Mouse (Mus musculus) kidney, adult 2 months (tissue): ENCODE measurements at regions not wholly inside any gene's neighbourhood (a gene's known extent, or its start where the extent isn't known, plus 50 kb on each side); places are given as distances from the start of the nearest gene placed in this dataset.

ENCODE experiments used
- DNase-seq: peaks from one replicate; pipeline ENCODE4 v3.0.0; 2021
- H3K27ac ChIP-seq: fragments of 200-500 bp; 2 replicates; pipeline ENCODE4 v1.5.1; 2012; ENCODE audit warnings: low read depth, low read length, control low read depth, inconsistent platforms; ENCODE audit not compliant: insufficient read depth
- H3K27me3 ChIP-seq: fragments of 200-500 bp; replicated peaks from 2 replicates; pipeline ENCODE4 v1.6.1; 2012; ENCODE audit warnings: mild to moderate bottlenecking, moderate library complexity, low read length, inconsistent platforms; ENCODE audit not compliant: control insufficient read depth, insufficient read depth
- H3K36me3 ChIP-seq: fragments of 200-500 bp; 2 replicates; pipeline ENCODE4 v1.6.1; 2012; ENCODE audit warnings: mild to moderate bottlenecking, moderate library complexity, low read length, inconsistent platforms; ENCODE audit not compliant: control insufficient read depth, insufficient read depth
- H3K4me1 ChIP-seq: fragments of 200-500 bp; 2 replicates; pipeline ENCODE4 v1.6.1; 2011; ENCODE audit warnings: low read length; ENCODE audit not compliant: control insufficient read depth, insufficient read depth
- H3K4me3 ChIP-seq: fragments of 200-500 bp; 2 replicates; pipeline ENCODE4 v1.5.1; 2011; ENCODE audit warnings: mild to moderate bottlenecking, low read depth, low read length, control low read depth; ENCODE audit not compliant: insufficient read depth
- CTCF ChIP-seq: fragments of 200-500 bp; conservative IDR thresholded peaks from 2 replicates; pipeline ENCODE4 v1.5.1; 2011; ENCODE audit warnings: low read depth, mild to moderate bottlenecking, control low read depth, low read length, moderate library complexity, mixed read lengths; ENCODE audit not compliant: insufficient read depth, insufficient read length
- POLR2A ChIP-seq: fragments of 200-500 bp; IDR thresholded peaks from one replicate; pipeline ENCODE4 v1.6.1; 2011; ENCODE audit warnings: low read depth, low read length, control low read depth
- WGBS: fragments of 180-500 bp; shearing (Covaris S2); methylation state at CpG from one replicate; pipeline ENCODE4 v1.1.7; 2018; 5-methylcytosine and 5-hydroxymethylcytosine counted together

DNA sequence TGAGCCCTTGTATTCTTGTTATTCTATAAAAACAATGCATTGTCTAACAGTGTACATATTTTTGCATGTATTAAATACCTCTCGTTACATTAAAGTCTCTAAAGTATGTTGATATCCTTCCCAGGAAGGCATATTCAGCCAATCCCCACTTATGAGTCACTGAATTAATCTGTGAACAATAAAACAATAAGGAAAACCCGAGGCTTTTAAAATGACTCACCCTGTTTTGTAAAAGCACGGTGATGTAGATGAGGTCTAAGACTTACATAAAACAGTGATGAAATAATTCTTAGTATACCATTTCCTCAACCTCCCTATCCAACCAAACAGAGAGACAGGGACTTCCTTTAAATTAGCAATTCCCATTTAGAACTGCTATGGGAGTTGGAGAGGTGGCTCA is 95.8 kb downstream of the Asb7 start:
- no peak overlapping the region for H3K27ac ChIP-seq
- no peaks in the 10 kb centered on the region for H3K4me1 ChIP-seq
- TF ChIP-seq CTCF (no peak), POLR2A (no peak)
- no peaks in the 10 kb centered on the region; the same call in 1 of the 2 replicates for H3K27me3 ChIP-seq
- no peak for DNase-seq
- H3K36me3 ChIP-seq: no peaks in the 10 kb centered on the region
- 58% methylated on average over 3 of the region's 3 CpGs for WGBS
- H3K4me3 ChIP-seq: no peak overlapping the region

DNA sequence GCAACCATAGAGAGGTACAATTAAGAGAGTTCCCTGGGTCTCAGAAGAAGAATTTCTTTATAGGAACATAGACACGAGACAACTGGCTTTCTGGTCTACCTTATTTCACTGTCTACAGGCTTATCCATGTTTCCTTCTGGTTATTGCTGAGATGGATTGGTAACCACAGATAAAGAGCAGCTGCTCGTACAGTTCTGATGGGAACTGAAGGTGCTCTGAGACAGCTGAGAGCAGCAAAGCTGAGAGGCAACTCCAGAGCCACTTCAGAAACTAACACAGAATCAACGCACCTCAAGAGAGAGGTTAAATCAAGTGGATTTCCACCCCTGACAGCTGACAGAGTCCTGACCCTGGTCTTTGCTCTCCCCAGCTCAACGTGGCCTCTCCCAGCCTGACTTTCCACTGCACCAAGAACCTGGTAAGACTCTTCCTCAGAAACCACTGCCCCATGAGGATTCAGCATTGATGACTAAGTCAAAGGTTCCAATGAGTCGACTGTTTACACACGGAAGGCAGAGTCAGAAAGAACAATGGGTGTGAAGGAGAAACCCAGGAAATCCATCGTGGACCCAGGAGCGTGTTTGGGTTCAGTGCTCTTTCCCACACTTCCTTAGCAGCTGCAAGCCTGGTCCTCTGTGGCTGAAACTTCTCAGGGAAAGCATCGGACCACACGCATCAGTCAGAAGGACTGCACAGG is 97.7 kb downstream of the Asb7 start:
- WGBS: 77% methylated on average over 10 of the region's 10 CpGs
- Histone ChIP-seq H3K4me3 (no peak overlapping the region), H3K36me3 (no peaks in the 10 kb centered on the region), H3K27me3 (no peaks in the 10 kb centered on the region; the same call in 1 of the 2 replicates), H3K4me1 (no peaks in the 10 kb centered on the region), H3K27ac (no peak overlapping the region)
- no peak for DNase-seq
- TF ChIP-seq POLR2A (no peak), CTCF (no peak)

DNA sequence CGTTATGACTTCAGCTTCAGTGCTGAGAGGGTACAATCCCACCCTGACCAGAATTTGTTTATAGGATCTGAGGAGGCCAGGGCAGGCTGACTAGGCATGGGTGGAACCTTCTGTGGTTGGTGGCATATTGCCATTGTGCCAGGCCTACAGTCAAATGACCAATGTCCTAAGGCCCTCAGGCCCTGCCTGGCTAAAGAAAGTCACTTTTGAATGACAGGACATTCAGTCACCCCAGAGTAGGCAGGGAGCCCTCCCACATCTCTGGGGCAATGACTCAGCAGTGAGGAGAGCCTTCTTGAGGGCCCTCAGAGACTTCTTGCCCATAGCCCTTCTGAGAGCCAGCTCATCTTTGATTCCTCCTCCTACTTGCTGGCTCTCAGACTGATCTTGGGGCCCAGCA is 102.9 kb downstream of the Asb7 start:
- Histone ChIP-seq H3K27ac (no peak overlapping the region), H3K36me3 (no peaks in the 10 kb centered on the region), H3K27me3 (no peaks in the 10 kb centered on the region), H3K4me1 (no peaks in the 10 kb centered on the region), H3K4me3 (no peak overlapping the region)
- TF ChIP-seq CTCF (no peak), POLR2A (no peak)
- WGBS: 90% methylated on average over 1 of the region's 1 CpGs
- DNase-seq: no peak

DNA sequence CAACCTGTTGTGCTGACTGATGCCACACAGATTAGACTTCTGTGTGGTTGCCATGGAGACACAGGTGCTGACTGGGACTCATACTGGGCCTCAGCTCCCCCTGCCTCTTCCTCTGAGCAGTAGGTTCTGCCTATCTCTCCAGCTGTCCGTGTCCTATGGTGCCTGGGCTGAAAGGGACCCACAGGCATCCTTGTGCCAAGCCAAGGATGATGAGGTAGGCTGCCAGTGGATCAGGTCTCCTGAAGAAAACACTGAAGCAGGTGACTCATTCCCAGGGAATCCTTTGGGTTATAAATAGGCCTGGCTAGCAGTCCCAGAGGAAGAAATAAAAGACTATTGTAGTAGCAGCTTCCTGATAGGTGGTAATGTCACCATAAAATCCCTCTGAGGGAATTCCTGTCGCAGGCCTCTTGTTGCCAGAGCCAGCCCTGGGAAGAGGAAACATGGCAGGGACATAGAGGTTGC is 108.7 kb downstream of the Asb7 start:
- H3K4me1 ChIP-seq: no peaks in the 10 kb centered on the region
- H3K27ac ChIP-seq: no peak overlapping the region
- H3K27me3 ChIP-seq: no peaks in the 10 kb centered on the region
- H3K36me3 ChIP-seq: no peaks in the 10 kb centered on the region
- no peak for TF ChIP-seq CTCF
- WGBS: 53% methylated on average over 2 of the region's 2 CpGs
- no peak for DNase-seq
- H3K4me3 ChIP-seq: no peak overlapping the region

DNA sequence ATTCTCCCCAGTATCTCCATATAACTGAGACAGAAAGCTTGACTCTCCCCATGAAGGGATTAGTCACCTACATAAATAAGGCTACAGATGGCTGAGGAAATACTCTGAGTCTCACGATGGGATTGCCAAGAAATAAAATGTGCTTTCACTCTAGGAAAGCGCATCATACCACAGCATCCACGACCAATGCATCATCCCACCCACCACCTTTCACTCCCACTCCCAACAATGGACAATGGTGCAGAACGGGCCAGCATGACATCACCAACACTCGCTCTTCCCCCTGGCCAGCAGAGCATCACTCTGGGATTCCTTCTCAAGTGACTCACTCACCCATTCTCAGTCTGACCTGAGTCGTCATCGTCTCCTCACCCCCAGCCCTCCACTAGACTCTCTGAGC is 113.1 kb downstream of the Asb7 start:
- Histone ChIP-seq H3K27ac (no peak overlapping the region), H3K4me1 (no peaks in the 10 kb centered on the region), H3K27me3 (no peaks in the 10 kb centered on the region), H3K36me3 (no peaks in the 10 kb centered on the region), H3K4me3 (no peak overlapping the region)
- TF ChIP-seq CTCF (no peak), POLR2A (no peak)
- no peak for DNase-seq
- WGBS: 71% methylated on average over 7 of the region's 7 CpGs

DNA sequence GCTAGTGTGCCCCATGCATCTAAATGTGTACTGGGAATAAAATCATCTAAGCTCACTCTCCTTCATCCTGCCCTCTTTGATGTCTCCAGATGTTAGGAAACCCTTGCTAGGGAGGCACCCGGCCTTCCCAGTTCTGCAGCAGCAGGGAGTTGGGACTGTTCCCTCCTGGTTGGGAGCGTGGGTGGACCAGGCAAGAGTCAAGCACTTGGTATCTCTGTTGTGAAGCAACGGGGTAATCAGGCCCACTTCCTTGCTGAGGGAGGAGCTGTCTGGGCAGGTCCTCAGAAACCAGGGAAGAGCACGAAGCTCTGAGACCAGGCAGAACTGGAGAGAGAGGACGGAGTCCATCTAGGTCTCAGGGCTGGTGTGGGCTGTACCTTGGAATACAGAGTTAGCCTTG is 117.9 kb downstream of the Asb7 start:
- WGBS: 65% methylated on average over 5 of the region's 5 CpGs
- no peak for TF ChIP-seq POLR2A
- no peak for TF ChIP-seq CTCF
- no peak overlapping the region for H3K27ac ChIP-seq
- no peak overlapping the region for H3K4me3 ChIP-seq
- H3K36me3 ChIP-seq: no peaks in the 10 kb centered on the region
- H3K27me3 ChIP-seq: no peaks in the 10 kb centered on the region
- H3K4me1 ChIP-seq: no peaks in the 10 kb centered on the region
- no peak for DNase-seq

DNA sequence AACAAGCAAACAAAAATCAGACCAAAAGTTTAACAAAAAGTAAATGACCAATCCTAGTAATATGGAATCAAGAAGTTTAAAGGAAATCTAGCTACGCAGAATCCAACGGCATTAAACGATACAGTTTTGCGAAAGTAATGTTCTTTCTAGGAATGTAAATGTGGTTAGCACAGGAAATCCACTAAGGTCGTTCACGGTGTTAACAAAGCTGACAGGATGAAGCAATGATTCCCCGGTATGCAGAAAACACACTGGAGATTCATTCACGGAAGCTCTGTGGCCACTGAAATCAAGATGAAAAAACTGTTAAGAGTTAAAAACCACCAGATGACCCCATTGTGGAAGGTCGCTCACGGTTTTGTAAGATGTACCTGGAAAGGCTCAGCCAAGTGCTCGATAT is 120.4 kb upstream of the Aldh1a3 start:
- Histone ChIP-seq H3K27ac (no peak overlapping the region), H3K27me3 (no peaks in the 10 kb centered on the region; the same call in 1 of the 2 replicates), H3K4me3 (no peak overlapping the region), H3K4me1 (no peaks in the 10 kb centered on the region), H3K36me3 (no peaks in the 10 kb centered on the region)
- 67% methylated on average over 11 of the region's 11 CpGs for WGBS
- no peak for DNase-seq
- TF ChIP-seq POLR2A (no peak), CTCF (no peak)

DNA sequence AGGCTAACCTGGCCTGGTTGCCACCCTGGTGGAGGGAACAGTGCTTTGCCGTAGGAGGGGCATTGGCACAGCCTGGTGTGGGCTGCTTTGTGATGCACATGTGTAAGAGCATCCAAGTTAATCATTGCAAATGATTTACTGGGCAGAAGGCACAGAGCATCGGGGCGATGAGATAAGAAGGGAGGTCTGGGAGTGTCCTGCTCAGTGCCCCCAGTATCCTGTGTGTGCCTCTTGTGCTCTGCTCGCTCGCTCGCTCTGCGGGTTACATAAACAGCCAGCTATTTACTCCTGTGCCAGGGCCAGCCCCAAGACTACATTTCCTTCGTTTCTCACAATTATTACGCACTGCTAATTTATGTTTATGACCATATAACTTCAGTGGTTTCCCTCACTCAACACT is 117.9 kb upstream of the Aldh1a3 start:
- WGBS: 47% methylated on average over 9 of the region's 9 CpGs

More for the DNA sequence above, 117.9 kb upstream of the Aldh1a3 start:
- no peak overlapping the region for H3K4me3 ChIP-seq
- no peak overlapping the region for H3K27ac ChIP-seq
- no peaks in the 10 kb centered on the region for H3K4me1 ChIP-seq
- H3K27me3 ChIP-seq: no peaks in the 10 kb centered on the region; the same call in 1 of the 2 replicates
- no peak for DNase-seq
- TF ChIP-seq POLR2A: no peak
- TF ChIP-seq CTCF: no peak
- no peaks in the 10 kb centered on the region for H3K36me3 ChIP-seq
